Mouse (Mus musculus): Measurements from ENCODE around the gene Cd2bp2. TPM values are rescaled to one million over a fixed set of nuclear protein-coding genes. Genes with fewer than 3 reads are reported as not detected.

The Cd2bp2 gene
- polyA plus RNA-seq, 1 experiment: 33.6 TPM

GRCm38 (mm10) chr7:127216307-127216706 lies 20.5 kb upstream of the Cd2bp2 start:
- Histone ChIP-seq H3K27ac (ENCODE audit: insufficient read depth, low read depth, low read length) (no peak overlapping the region), H3K36me3 (ENCODE audit: control insufficient read depth, insufficient read depth, low read length) (no peaks in the 10 kb centered on the region), H3K4me1 (ENCODE audit: control insufficient read depth, insufficient read depth, low read length) (no peaks in the 10 kb centered on the region; the same call in 1 of the 2 replicates), H3K4me3 (ENCODE audit: insufficient read depth, low read depth, low read length) (no peak overlapping the region), H3K27me3 (replicated peaks; ENCODE audit: control insufficient read depth, insufficient read depth, low read length) (no peaks in the 10 kb centered on the region)
- no peak for DNase-seq
- WGBS: 78% methylated on average over 5 of the region's 5 CpGs
- TF ChIP-seq POLR2A (IDR thresholded peaks at IDR 0.05; ENCODE audit: low read depth, low read length) (no peak), CTCF (conservative IDR thresholded peaks at IDR 0.05; ENCODE audit: insufficient read depth, insufficient read length, low read depth, low read length) (no peak)

GRCm38 (mm10) chr7:127214981-127215871 lies 19.4 kb upstream of the Cd2bp2 start:
- peak; percentile 77 for DNase-seq
- 22% methylated on average over 33 of the region's 33 CpGs for WGBS
- TF ChIP-seq CTCF (conservative IDR thresholded peaks at IDR 0.05; ENCODE audit: insufficient read depth, insufficient read length, low read depth, low read length) (peak; percentile 89), POLR2A (IDR thresholded peaks at IDR 0.05; ENCODE audit: low read depth, low read length) (no peak)
- no peaks in the 10 kb centered on the region for H3K27me3 ChIP-seq (replicated peaks; ENCODE audit: control insufficient read depth, insufficient read depth, low read length)
- no peaks in the 10 kb centered on the region; the same call in 1 of the 2 replicates for H3K4me1 ChIP-seq (ENCODE audit: control insufficient read depth, insufficient read depth, low read length)
- no peaks in the 10 kb centered on the region for H3K36me3 ChIP-seq (ENCODE audit: control insufficient read depth, insufficient read depth, low read length)
- peak overlapping the region; percentile 77 for H3K27ac ChIP-seq (ENCODE audit: insufficient read depth, low read depth, low read length)
- H3K4me3 ChIP-seq (ENCODE audit: insufficient read depth, low read depth, low read length): peak overlapping the region; percentile 52

DNA sequence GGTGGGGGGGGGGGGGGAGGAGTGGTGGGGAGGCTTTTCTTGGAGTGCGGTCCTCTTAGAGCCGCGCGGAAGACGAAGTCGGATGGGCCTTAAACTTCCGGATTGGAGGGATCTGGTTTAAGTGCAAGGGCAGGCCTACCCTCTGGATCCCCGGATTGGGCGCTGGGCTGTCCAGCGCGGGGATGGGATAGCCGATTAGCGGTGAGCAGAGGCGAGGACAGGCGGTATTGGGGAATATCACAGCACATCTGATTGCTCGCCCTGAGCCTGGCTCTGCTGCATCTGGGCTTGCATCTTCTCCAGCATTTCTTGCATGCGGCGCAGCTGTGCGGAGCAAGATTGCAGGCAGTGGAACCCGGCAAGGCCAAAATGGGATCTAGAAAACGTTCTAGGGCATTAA lies 18.7 kb upstream of the Cd2bp2 start:
- TF ChIP-seq POLR2A (IDR thresholded peaks at IDR 0.05; ENCODE audit: low read depth, low read length) (no peak), CTCF (conservative IDR thresholded peaks at IDR 0.05; ENCODE audit: insufficient read depth, insufficient read length, low read depth, low read length) (no peak)
- H3K36me3 ChIP-seq (ENCODE audit: control insufficient read depth, insufficient read depth, low read length): no peaks in the 10 kb centered on the region
- no peaks in the 10 kb centered on the region; the same call in 1 of the 2 replicates for H3K4me1 ChIP-seq (ENCODE audit: control insufficient read depth, insufficient read depth, low read length)
- H3K27ac ChIP-seq (ENCODE audit: insufficient read depth, low read depth, low read length): peak overlapping the region; percentile 77
- H3K27me3 ChIP-seq (replicated peaks; ENCODE audit: control insufficient read depth, insufficient read depth, low read length): no peaks in the 10 kb centered on the region
- peak overlapping the region; percentile 52 for H3K4me3 ChIP-seq (ENCODE audit: insufficient read depth, low read depth, low read length)
- 57% methylated on average over 21 of the region's 21 CpGs for WGBS
- DNase-seq: no peak

DNA sequence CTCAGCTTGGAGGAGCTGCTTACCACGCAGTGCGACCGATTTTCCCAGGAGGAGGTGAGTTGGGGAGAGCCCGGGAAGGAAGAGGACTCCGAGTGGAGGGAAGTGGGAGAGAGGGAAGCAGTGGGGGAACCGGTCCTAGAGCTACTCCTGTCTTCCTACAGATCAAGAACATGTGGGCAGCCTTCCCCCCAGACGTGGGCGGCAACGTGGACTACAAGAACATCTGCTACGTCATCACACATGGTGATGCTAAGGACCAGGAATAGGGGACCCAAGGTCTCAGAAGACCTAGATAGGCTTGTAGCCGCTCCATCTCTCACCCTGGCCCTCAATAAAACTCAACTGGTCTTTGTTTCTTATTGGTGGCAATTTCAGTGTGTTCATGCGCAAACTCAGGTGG lies 18.1 kb upstream of the Cd2bp2 start:
- DNase-seq: no peak
- H3K36me3 ChIP-seq (ENCODE audit: control insufficient read depth, insufficient read depth, low read length): no peaks in the 10 kb centered on the region
- no peaks in the 10 kb centered on the region for H3K27me3 ChIP-seq (replicated peaks; ENCODE audit: control insufficient read depth, insufficient read depth, low read length)
- no peak for TF ChIP-seq POLR2A (IDR thresholded peaks at IDR 0.05; ENCODE audit: low read depth, low read length)
- TF ChIP-seq CTCF (conservative IDR thresholded peaks at IDR 0.05; ENCODE audit: insufficient read depth, insufficient read length, low read depth, low read length): no peak
- no peak overlapping the region for H3K27ac ChIP-seq (ENCODE audit: insufficient read depth, low read depth, low read length)
- no peak overlapping the region for H3K4me3 ChIP-seq (ENCODE audit: insufficient read depth, low read depth, low read length)
- WGBS: 67% methylated on average over 12 of the region's 12 CpGs
- no peaks in the 10 kb centered on the region; the same call in 1 of the 2 replicates for H3K4me1 ChIP-seq (ENCODE audit: control insufficient read depth, insufficient read depth, low read length)

- WGBS: 32% methylated on average over 7 of the region's 7 CpGs
- no peaks in the 10 kb centered on the region; the same call in 1 of the 2 replicates for H3K4me1 ChIP-seq (ENCODE audit: control insufficient read depth, insufficient read depth, low read length)
- DNase-seq: peak; percentile 60
These were observed 17.6 kb upstream of the Cd2bp2 start for GRCm38 (mm10) chr7:127213485-127213884.

DNA sequence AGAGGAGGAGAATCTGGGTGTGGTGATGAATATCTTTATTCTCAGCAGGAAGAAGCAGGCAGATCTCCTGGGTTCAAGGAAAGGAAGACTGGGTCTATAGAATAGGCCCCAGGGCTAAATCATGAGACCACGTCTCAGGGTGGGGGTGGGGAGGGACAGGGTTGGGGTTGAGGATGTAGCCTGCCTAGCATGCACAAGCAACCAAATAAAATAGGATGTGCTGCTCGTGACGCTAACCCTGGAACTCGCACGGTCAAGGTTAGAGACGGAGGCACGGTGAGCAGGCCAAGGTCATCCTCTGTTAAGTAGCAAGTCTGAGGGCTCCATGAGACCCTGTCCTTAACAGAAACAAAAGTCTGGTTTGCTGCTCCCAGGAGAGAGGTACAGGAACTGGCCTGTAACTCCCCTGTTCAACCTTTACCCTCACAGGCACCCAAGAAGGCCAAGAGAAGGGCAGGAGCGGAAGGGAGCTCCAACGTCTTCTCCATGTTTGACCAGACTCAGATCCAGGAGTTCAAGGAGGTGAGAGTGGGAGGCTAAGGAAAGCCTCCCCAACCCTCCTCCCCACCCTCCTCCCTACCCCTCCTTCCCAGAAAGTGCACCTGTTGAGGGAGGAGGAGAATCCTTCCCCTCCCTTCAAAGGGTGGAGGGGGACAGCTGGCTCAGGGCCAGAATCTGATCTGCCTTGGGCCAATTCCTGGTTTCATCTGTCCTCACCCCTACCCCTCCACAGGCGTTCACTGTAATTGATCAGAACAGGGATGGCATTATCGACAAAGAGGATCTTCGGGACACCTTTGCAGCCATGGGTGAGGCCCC lies 16.8 kb upstream of the Cd2bp2 start:
- H3K36me3 ChIP-seq (ENCODE audit: control insufficient read depth, insufficient read depth, low read length): no peaks in the 10 kb centered on the region
- WGBS: 93% methylated on average over 12 of the region's 12 CpGs
- no peak overlapping the region for H3K4me3 ChIP-seq (ENCODE audit: insufficient read depth, low read depth, low read length)
- no peaks in the 10 kb centered on the region for H3K27me3 ChIP-seq (replicated peaks; ENCODE audit: control insufficient read depth, insufficient read depth, low read length)
- no peak for DNase-seq
- TF ChIP-seq POLR2A (IDR thresholded peaks at IDR 0.05; ENCODE audit: low read depth, low read length) (no peak), CTCF (conservative IDR thresholded peaks at IDR 0.05; ENCODE audit: insufficient read depth, insufficient read length, low read depth, low read length) (no peak)
- no peaks in the 10 kb centered on the region; the same call in 1 of the 2 replicates for H3K4me1 ChIP-seq (ENCODE audit: control insufficient read depth, insufficient read depth, low read length)
- no peak overlapping the region for H3K27ac ChIP-seq (ENCODE audit: insufficient read depth, low read depth, low read length)

More at GRCm38 (mm10) chr7:127213485-127213884, 17.6 kb upstream of the Cd2bp2 start:
- no peak overlapping the region for H3K4me3 ChIP-seq (ENCODE audit: insufficient read depth, low read depth, low read length)
- no peak overlapping the region for H3K27ac ChIP-seq (ENCODE audit: insufficient read depth, low read depth, low read length)
- no peaks in the 10 kb centered on the region for H3K27me3 ChIP-seq (replicated peaks; ENCODE audit: control insufficient read depth, insufficient read depth, low read length)
- TF ChIP-seq CTCF (conservative IDR thresholded peaks at IDR 0.05; ENCODE audit: insufficient read depth, insufficient read length, low read depth, low read length) (peak; percentile 68), POLR2A (IDR thresholded peaks at IDR 0.05; ENCODE audit: low read depth, low read length) (no peak)
- no peaks in the 10 kb centered on the region for H3K36me3 ChIP-seq (ENCODE audit: control insufficient read depth, insufficient read depth, low read length)

Data from kidney, adult 2 months (tissue).